ENCODE assay signal across 10 mouse cellular contexts in the genomic region with DNA sequence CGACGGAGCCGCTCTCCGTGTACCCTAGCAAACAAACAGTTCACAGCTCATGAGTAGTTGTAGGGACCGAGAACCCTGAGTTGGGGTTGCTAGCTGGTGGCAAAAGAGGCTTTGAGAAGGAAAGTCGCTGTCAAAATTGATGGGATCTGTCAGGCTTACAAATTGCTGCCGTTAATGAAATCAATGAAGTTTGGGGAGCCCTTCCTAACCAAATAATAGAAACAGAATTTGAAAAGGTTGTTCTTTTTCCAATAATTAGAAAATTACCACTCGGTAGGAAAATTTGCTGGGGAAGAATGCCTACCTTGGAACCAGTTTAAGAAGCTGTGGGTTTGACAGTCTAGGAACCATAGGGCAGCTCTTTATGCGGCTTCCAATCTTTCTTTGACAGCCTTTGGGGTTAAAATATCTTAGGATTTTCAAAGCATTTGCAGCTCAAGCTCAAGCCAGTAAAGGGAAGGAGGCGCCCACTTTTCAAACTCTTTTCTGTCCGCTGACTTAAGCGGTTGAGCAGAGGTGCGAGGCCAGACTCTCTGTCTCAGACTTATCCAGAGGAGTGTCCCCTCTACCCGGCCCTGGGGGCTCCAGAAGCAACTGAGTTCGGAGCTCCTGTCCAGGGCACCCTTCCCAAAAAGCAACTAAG. TPM values are rescaled to one million over a fixed set of nuclear protein-coding genes. Genes with fewer than 3 reads are reported as not detected.
DNase-seq lines count a peak whose midpoint lies in the region; ATAC-seq lines count a peak whose summit lies in the region.
"Had no signal": no experiment of that assay in that cellular context is flagged by ENCODE, and none has a peak within 500 bp of the region (broad histone marks: within the 10 kb centered on the region; RNA-seq: fewer than 3 reads in every experiment).

No protein-coding gene starts in this region.

- ATAC-seq in kidney, embryonic 14.5 days (ENCODE audit: low FRiP score, low TSS enrichment), result no peak
- ATAC-seq in embryonic facial prominence, embryonic 13.5 days (ENCODE audit: insufficient number of reproducible peaks, insufficient read depth, low FRiP score, low TSS enrichment, low read depth), result no peak
- no peak for ATAC-seq in hindbrain, embryonic 15.5 days (ENCODE audit: low FRiP score, low read depth)
- ATAC-seq in midbrain, embryonic 14.5 days (ENCODE audit: low FRiP score, low TSS enrichment), result no peak
- ATAC-seq: Patski had no signal

- peaks cover 13% of the 10 kb centered on the region for H3K4me1 ChIP-seq in kidney, embryonic 14.5 days (ENCODE audit: control insufficient read depth, insufficient read depth, low read length)
- H3K4me1 ChIP-seq in embryonic facial prominence, embryonic 13.5 days, result peaks cover 31% of the 10 kb centered on the region
- H3K4me1 ChIP-seq in hindbrain, embryonic 15.5 days (replicated peaks), result peaks cover 15% of the 10 kb centered on the region
- H3K4me1 ChIP-seq in midbrain, embryonic 14.5 days (ENCODE audit: control insufficient read depth, insufficient read depth, low read length), result peaks cover 3% of the 10 kb centered on the region; the same call in 1 of the 2 replicates

- no peak overlapping the region for H3K27ac ChIP-seq in kidney, embryonic 14.5 days (ENCODE audit: low read depth, low read length)
- H3K27ac ChIP-seq in embryonic facial prominence, embryonic 13.5 days, result no peak overlapping the region
- H3K27ac ChIP-seq in hindbrain, embryonic 15.5 days (replicated peaks), result peak overlapping the region; percentile 28; the same call in 1 of the 2 replicates
- H3K27ac ChIP-seq in midbrain, embryonic 14.5 days (replicated peaks; ENCODE audit: low read depth, low read length), result peak overlapping the region; percentile 67

- no peak for DNase-seq in kidney, postnatal 10 days
- peak; percentile 51 for DNase-seq in midbrain, embryonic 14.5 days
- DNase-seq in adrenal gland, postnatal 4 days (ENCODE audit: low spot score in 2 of 2), result no peak
- DNase-seq in right cerebral cortex, postnatal 4 days, result no peak
- no peak for DNase-seq in gastrocnemius, adult 8-10 months (ENCODE audit: low spot score in 2 of 2)

- no peak overlapping the region for H3K4me2 ChIP-seq in kidney, embryonic 14.5 days (replicated peaks; ENCODE audit: low read depth, low read length)
- peak overlapping the region; percentile 31 for H3K4me2 ChIP-seq in embryonic facial prominence, embryonic 13.5 days
- H3K4me2 ChIP-seq in hindbrain, embryonic 15.5 days, result peak overlapping the region; percentile 7; the same call in 1 of the 2 replicates
- H3K4me2 ChIP-seq in midbrain, embryonic 14.5 days (ENCODE audit: low read length), result no peak overlapping the region

- 1% methylated on average over 15 of the region's 15 CpGs for WGBS in kidney, embryonic 14.5 days
- 2% methylated on average over 15 of the region's 15 CpGs for WGBS in embryonic facial prominence, embryonic 13.5 days
- under 1% methylated on average over 15 of the region's 15 CpGs for WGBS in hindbrain, embryonic 15.5 days
- WGBS in midbrain, embryonic 14.5 days, result 3% methylated on average over 15 of the region's 15 CpGs

- no peaks in the 10 kb centered on the region for H3K36me3 ChIP-seq in kidney, embryonic 14.5 days (ENCODE audit: control insufficient read depth, insufficient read depth, low read length)
- H3K36me3 ChIP-seq in embryonic facial prominence, embryonic 13.5 days, result no peaks in the 10 kb centered on the region
- H3K36me3 ChIP-seq in hindbrain, embryonic 15.5 days, result no peaks in the 10 kb centered on the region
- H3K36me3 ChIP-seq in midbrain, embryonic 14.5 days (ENCODE audit: control insufficient read depth, insufficient read depth, low read length), result no peaks in the 10 kb centered on the region

- H3K4me3 ChIP-seq in kidney, embryonic 14.5 days (ENCODE audit: low read length), result peak overlapping the region; percentile 17; the same call in 1 of the 2 replicates
- peak overlapping the region; percentile 21 for H3K4me3 ChIP-seq in embryonic facial prominence, embryonic 13.5 days
- peak overlapping the region; percentile 22 for H3K4me3 ChIP-seq in hindbrain, embryonic 15.5 days
- peak overlapping the region; percentile 22 for H3K4me3 ChIP-seq in midbrain, embryonic 14.5 days (replicated peaks; ENCODE audit: low read depth, low read length)

- H3K9me3 ChIP-seq in kidney, embryonic 14.5 days (ENCODE audit: control insufficient read depth, low read length), result no peaks in the 10 kb centered on the region
- H3K9me3 ChIP-seq in embryonic facial prominence, embryonic 13.5 days, result no peaks in the 10 kb centered on the region
- no peaks in the 10 kb centered on the region for H3K9me3 ChIP-seq in hindbrain, embryonic 15.5 days
- H3K9me3 ChIP-seq in midbrain, embryonic 14.5 days (ENCODE audit: control insufficient read depth, low read length), result no peaks in the 10 kb centered on the region

- peaks cover 86% of the 10 kb centered on the region for H3K27me3 ChIP-seq in kidney, embryonic 14.5 days (ENCODE audit: control insufficient read depth, insufficient read depth, low read length)
- peaks cover 95% of the 10 kb centered on the region for H3K27me3 ChIP-seq in embryonic facial prominence, embryonic 13.5 days
- peaks cover 61% of the 10 kb centered on the region for H3K27me3 ChIP-seq in hindbrain, embryonic 15.5 days
- H3K27me3 ChIP-seq in midbrain, embryonic 14.5 days (ENCODE audit: control insufficient read depth, insufficient read depth, low read length), result peaks cover 89% of the 10 kb centered on the region

- no peak overlapping the region for H3K9ac ChIP-seq in kidney, embryonic 14.5 days (ENCODE audit: low read depth, low read length)
- no peak overlapping the region for H3K9ac ChIP-seq in embryonic facial prominence, embryonic 13.5 days
- H3K9ac ChIP-seq in hindbrain, embryonic 15.5 days, result no peak overlapping the region
- peak overlapping the region; percentile 37; the same call in 1 of the 2 replicates for H3K9ac ChIP-seq in midbrain, embryonic 14.5 days (replicated peaks; ENCODE audit: low read length)

RNA-seq across cellular contexts. Expression of a gene that starts 1.2 kb away (rescaled TPM):
- not detected in 2 replicates for polyA plus RNA-seq in kidney, embryonic 14.5 days (2014; fragmentation: Nextera tagmentation; extraction: Ambion mirVana)
- polyA plus RNA-seq in embryonic facial prominence, embryonic 13.5 days (2015; fragmentation: Nextera tagmentation; extraction: Ambion mirVana), result not detected in 2 replicates
- polyA plus RNA-seq in hindbrain, embryonic 15.5 days (2015; fragmentation: Nextera tagmentation; extraction: Ambion mirVana), result 0.76 and 0.87 TPM in 2 replicates
- polyA plus RNA-seq in midbrain, embryonic 14.5 days (2014; fragmentation: Nextera tagmentation; extraction: Ambion mirVana), result 1.2 and 1.7 TPM in 2 replicates
- not detected for total RNA-seq in adrenal gland, postnatal 4 days (2021)
- not detected for total RNA-seq in gastrocnemius, adult 8-10 months (2022)
- total RNA-seq: common myeloid progenitor, adult 5-6 weeks had no signal
- polyA plus RNA-seq: Patski had no signal

RNA-seq across cellular contexts. Expression of a gene that starts 10.0 kb away (rescaled TPM):
- 0.17 and 0.22 TPM in 2 replicates for polyA plus RNA-seq in kidney, embryonic 14.5 days (2014; fragmentation: Nextera tagmentation; extraction: Ambion mirVana)
- not detected in 2 replicates for polyA plus RNA-seq in embryonic facial prominence, embryonic 13.5 days (2015; fragmentation: Nextera tagmentation; extraction: Ambion mirVana)
- not detected in 2 replicates for polyA plus RNA-seq in hindbrain, embryonic 15.5 days (2015; fragmentation: Nextera tagmentation; extraction: Ambion mirVana)
- 0.11 TPM in 1 of 2 replicates, not detected in the other for polyA plus RNA-seq in midbrain, embryonic 14.5 days (2014; fragmentation: Nextera tagmentation; extraction: Ambion mirVana)
- not detected for total RNA-seq in adrenal gland, postnatal 4 days (2021)
- total RNA-seq in gastrocnemius, adult 8-10 months (2022), result not detected
- total RNA-seq: common myeloid progenitor, adult 5-6 weeks had no signal
- polyA plus RNA-seq: Patski had no signal

RNA-seq across cellular contexts. Expression of a gene that starts 16.7 kb away (rescaled TPM):
- polyA plus RNA-seq in kidney, embryonic 14.5 days (2014; fragmentation: Nextera tagmentation; extraction: Ambion mirVana), result 6.2 and 7.2 TPM in 2 replicates
- not detected in 2 replicates for polyA plus RNA-seq in embryonic facial prominence, embryonic 13.5 days (2015; fragmentation: Nextera tagmentation; extraction: Ambion mirVana)
- not detected in 2 replicates for polyA plus RNA-seq in hindbrain, embryonic 15.5 days (2015; fragmentation: Nextera tagmentation; extraction: Ambion mirVana)
- polyA plus RNA-seq in midbrain, embryonic 14.5 days (2014; fragmentation: Nextera tagmentation; extraction: Ambion mirVana), result not detected in 2 replicates
- not detected for total RNA-seq in adrenal gland, postnatal 4 days (2021)
- total RNA-seq in gastrocnemius, adult 8-10 months (2022), result not detected
- total RNA-seq: common myeloid progenitor, adult 5-6 weeks had no signal
- polyA plus RNA-seq: Patski had no signal

RNA-seq across cellular contexts. Expression of a gene that starts 21.2 kb away (rescaled TPM):
- 54.5 and 56.2 TPM in 2 replicates for polyA plus RNA-seq in kidney, embryonic 14.5 days (2014; fragmentation: Nextera tagmentation; extraction: Ambion mirVana)
- polyA plus RNA-seq in embryonic facial prominence, embryonic 13.5 days (2015; fragmentation: Nextera tagmentation; extraction: Ambion mirVana), result not detected in 2 replicates
- not detected in 2 replicates for polyA plus RNA-seq in hindbrain, embryonic 15.5 days (2015; fragmentation: Nextera tagmentation; extraction: Ambion mirVana)
- polyA plus RNA-seq in midbrain, embryonic 14.5 days (2014; fragmentation: Nextera tagmentation; extraction: Ambion mirVana), result not detected in 2 replicates
- 1 to 10 TPM in 1 of 2 experiments, not detected in 1; 5.1 TPM for total RNA-seq in adrenal gland, postnatal 4 days (2021)
- not detected for total RNA-seq in gastrocnemius, adult 8-10 months (2022)
- total RNA-seq: common myeloid progenitor, adult 5-6 weeks had no signal
- polyA plus RNA-seq: Patski had no signal

RNA-seq across cellular contexts. Expression of a gene that starts 33.6 kb away (rescaled TPM):
- polyA plus RNA-seq in kidney, embryonic 14.5 days (2014; fragmentation: Nextera tagmentation; extraction: Ambion mirVana), result 45.1 and 45.9 TPM in 2 replicates
- 0.14 TPM in 1 of 2 replicates, not detected in the other for polyA plus RNA-seq in embryonic facial prominence, embryonic 13.5 days (2015; fragmentation: Nextera tagmentation; extraction: Ambion mirVana)
- polyA plus RNA-seq in hindbrain, embryonic 15.5 days (2015; fragmentation: Nextera tagmentation; extraction: Ambion mirVana), result not detected in 2 replicates
- not detected in 2 replicates for polyA plus RNA-seq in midbrain, embryonic 14.5 days (2014; fragmentation: Nextera tagmentation; extraction: Ambion mirVana)
- total RNA-seq in adrenal gland, postnatal 4 days (2021), result 1 to 10 TPM in 1 of 2 experiments, under 1 TPM in 1; 0.71 to 5.2 TPM
- total RNA-seq in gastrocnemius, adult 8-10 months (2022), result 1 to 10 TPM; 6.1 to 8.5 (median 7.6) TPM
- total RNA-seq: common myeloid progenitor, adult 5-6 weeks had no signal

Comparison
In these comparisons a context has a peak if more than half of its experiments do, and no peak if none do; other contexts are left out.
1. H3K27ac ChIP-seq: peak in hindbrain, embryonic 15.5 days (single experiment) and midbrain, embryonic 14.5 days (single experiment); none in kidney, embryonic 14.5 days (single experiment) and embryonic facial prominence, embryonic 13.5 days (single experiment).
2. H3K4me2 ChIP-seq: peak in embryonic facial prominence, embryonic 13.5 days (single experiment) and hindbrain, embryonic 15.5 days (single experiment); none in kidney, embryonic 14.5 days (single experiment) and midbrain, embryonic 14.5 days (single experiment).
3. Peak in every context shown above with its lines, with median percentiles within 50 percentile points of each other: H3K4me3 ChIP-seq.